Mouse (Mus musculus): Measurements from ENCODE around the gene Mdfic.

Mdfic gene

DNA sequence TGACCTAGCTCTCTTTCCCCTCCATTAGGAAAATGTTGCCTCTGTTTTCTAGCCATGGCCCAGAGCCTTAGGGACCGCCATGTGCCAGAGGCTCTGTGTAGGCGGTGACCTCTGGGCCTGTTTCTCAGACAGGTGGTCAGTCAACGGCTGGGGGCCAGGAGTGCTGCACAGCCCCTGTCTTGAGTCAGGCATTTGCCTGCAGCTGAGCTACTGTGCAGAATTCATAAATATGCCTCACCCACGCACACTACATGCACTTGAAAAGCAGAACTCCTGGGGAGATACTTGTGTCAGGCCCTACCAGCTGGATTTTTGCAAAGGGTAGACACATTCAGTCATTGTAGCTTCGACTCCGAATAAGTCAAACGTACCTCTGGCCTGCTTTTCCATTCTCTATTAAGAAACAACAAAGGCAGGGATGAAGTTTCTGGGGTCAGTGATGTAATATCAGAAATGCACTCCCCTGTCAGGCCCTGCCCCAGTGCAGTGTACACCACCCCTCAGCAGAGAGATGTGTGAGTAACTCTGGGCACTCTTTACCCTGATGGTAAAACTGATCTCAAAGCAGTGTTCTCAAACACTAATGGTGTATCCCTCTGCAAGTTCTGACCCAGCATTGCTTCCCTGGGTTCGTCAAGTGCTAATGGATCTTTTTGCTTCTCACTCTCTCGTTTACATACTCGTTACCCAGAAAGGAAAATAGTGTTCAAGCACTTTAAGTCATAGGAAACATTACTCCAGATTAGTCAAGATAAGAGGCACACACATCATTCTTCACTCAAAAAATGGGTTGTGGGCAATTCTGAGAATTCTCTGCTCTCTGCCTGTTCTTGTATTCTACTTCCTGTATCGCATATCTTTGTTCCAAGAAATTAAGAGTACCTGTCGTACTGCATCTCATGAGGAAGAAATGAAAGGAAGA, 72.5 kb downstream of the Mdfic start:
- DNase-seq (ENCODE audit: low read depth, low spot score), result peak; percentile 66

DNA sequence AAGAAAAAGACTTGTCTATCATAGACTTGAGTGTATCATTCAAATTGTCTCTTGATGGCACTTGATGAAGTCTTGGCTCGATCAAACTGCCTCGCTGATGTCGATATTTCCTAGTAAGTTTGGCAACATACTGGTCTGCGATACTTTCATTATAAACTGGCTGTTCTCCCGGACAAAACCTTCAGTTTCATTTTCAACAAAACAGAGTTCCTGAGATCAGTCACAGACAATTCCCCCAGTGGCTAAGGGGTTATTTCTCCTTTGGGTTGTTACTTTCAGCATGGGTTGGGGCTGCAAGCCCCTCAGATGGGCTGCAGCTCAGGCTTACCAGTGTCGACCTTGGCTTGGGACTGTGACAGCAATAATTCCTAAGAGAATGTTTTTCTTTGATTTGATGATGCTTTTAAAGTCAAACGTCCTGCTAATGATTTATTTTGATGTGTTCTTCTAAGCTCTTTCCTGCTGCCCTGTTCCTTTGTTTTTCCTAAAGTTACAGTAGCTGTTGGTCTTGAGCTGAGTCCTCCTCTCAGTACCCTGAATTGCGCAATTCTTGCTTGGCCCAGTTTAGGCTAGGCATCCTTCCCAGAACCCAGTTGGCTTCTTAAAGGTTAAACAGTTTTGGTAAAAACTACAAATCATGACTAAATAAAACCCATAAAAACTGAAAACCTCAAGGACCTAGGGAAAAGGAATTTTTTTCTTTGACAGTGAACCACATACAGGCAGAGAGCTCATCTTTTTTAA, 73.3 kb downstream of the Mdfic start:
- peak; percentile 65 for DNase-seq (ENCODE audit: low read depth, low spot score)

DNA sequence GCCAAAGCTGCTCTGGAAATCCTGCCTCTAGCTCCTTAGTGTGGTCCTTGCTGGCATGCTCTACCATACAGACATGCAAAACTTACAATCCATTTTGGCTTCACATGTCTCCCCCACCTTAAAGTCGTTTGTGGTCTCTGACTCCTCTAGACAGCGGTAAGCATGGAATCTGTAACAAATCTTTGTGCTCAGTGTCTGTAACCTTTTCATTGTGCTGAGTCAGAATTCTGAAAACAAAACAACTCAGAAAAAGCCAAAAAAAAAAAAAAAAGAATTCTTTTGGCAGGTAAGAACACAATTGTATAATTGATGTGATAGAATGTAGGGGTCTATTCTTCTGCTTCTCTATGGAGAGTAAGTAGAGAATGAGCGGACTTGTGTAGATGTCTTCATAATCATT, 74.3 kb downstream of the Mdfic start:
- peak; percentile 45 for DNase-seq (ENCODE audit: low read depth, low spot score)

DNA sequence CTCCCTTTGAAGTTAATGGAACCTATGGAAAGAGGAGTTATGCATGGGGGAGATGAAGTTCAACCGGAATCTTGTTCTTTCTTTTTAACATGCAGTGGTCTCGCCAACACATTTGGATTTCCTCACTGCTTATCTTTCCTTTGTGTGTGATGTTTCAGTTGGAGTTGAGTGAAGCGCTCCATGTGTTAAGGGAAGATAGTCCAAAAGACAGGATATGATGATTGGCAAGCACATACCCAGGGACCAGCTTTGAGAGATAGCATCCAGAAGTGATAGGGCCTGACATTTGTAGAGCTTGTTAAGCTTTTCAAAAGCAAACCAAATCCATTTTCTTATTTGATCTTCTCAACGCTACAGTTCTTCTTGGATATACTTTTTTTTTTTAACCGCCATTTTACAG, 86.9 kb downstream of the Mdfic start:
- no peak for DNase-seq (ENCODE audit: low read depth, low spot score)

DNA sequence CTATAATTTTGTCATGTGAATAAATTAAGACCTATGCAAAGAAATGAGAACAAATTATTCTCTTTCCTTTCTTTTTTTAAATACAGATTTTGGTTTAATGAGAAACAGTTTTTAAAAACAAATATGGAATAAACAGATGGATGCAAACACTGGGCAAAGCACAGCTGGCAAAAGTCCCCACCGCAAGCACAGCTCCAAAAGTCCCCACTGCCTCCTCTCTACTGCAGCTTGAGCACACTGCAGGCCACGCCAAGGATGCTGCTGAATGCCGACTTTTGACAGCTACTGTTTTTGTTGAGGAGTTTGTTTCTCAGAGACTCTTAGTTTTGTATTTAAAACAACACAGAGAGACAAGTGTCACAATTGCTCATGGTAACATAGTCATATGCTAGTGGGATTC, 104.8 kb downstream of the Mdfic start:
- no peak for DNase-seq (ENCODE audit: low read depth, low spot score)

DNA sequence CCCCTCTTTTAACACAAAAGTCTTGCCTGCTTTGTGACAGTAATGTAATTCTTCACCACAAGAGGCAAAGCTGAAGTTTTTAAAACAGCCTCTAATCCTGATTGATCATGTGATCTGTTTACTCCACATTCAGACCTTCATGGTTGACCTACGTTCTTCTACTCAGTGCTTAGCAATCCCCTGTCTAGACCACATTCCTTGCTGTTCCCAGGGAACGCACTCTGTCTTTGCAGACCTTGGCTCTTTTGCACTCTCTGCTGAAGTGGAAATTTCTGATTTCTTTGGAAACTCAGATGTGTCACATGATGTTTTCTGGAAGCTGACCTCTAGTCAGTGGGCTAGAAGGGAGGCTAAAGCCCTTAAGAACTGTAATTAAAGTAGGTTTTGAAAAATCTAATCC, 109.4 kb downstream of the Mdfic start:
- no peak for DNase-seq (ENCODE audit: low read depth, low spot score)

DNA sequence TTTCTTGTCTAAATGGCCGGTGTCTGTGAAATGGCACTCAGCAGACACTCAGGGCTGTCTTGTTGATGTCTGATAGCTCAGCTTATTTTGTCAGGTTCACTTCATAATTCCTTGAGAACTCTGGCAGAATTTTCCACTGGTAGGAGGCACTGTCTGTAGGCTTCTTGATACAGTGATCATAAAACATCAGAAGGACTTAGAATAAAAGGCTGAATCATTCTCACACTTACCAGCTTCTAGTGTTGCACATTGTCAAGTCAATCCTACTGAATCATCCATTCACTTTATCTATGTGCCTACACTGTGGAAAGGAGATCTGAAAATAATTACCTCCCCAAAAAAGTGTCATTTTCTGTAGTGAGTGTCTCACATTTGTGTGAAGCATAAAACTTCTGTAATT, 110.2 kb downstream of the Mdfic start:
- DNase-seq (ENCODE audit: low read depth, low spot score), result no peak

DNA sequence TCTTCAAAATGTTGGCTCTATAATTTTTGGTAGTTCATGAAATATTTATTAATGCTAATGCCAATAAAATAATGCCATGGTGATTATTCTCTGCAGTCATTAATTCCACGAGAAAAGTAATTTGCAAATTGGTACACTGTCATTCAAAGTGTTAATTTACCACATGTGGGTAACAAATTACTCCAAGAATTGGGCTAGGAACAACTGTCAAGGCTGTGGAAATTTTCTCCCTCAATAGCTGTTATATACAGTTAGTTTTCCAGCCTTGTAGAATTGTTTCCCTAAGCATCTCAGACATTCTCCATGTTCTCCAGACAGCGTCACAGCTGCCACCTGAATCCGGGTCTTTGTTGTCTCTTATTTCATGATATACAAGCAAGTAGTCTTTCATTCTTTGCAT, 117.2 kb downstream of the Mdfic start:
- no peak for DNase-seq (ENCODE audit: low read depth, low spot score)

DNA sequence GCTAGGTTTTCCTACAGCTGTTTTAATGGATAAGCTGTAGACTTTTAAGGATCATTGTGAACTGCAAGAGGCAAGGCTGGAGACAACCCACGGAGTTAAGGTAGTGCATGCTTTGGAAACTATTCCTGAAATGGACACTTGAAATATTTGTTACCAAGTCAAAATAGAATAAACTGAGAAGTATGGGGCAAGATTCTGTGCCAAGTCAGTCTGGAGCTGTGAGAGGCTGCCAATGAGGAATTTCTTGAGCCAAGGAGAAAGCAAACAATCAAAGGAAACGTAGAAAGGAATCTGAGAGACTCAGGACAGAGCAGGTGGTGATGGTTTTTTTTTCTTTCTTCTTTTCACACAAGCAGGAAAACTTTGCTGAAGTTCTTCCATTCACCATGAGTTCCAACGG, 119.4 kb downstream of the Mdfic start:
- DNase-seq (ENCODE audit: low read depth, low spot score), result no peak

DNA sequence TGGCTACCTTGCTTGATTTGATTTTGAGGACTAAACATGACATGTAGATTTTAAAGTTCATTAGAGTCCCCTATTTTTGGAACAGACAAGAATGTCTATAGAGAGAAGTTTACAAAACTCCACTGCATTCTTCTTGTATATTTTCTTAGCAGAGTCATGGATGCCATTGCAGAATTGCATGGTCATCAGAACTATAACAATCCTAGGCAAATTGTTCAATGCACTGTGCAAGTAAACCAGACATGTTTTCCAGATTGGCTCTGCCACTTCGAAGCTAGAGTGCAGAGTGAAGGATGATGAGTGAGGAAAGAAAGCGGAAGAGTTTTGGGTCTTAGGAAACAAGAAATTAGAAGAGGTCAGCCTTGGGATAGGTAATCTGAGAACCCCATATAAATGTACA, 120.0 kb downstream of the Mdfic start:
- no peak for DNase-seq (ENCODE audit: low read depth, low spot score)

DNA sequence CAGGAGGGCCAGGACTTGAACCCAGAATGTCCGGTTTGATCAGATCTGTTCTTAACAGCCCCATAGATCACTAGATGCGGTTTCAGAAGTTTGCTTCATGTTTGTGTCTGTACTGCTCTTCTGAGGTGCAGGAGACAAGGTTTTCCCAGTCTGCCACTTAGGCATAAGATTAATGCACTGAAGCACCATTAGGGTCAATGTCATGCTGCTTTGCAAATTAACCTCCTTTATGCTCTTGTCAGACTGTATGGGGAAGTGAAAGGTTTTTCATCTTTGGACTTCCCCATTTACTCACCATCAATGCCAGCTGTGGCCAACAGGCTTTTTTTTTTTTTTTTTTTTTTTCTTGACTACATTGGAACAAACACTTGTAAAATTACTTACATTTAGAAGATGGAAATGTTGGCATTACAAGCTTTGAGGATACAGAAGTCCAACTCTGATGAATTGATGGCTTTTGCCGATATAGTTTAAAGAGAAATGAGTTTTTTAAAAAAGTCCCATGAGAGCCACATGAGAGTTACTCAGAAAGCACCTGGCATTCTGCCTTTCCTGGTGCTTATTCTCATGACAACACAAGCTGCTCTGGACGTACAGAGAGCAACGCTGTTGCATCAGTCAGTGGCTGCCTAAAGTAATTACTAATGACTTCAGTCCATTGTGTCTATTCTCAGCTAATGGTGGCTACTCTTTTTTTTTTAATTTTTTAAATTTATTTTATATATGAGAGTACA, 121.2 kb downstream of the Mdfic start:
- no peak for DNase-seq (ENCODE audit: low read depth, low spot score)

DNA sequence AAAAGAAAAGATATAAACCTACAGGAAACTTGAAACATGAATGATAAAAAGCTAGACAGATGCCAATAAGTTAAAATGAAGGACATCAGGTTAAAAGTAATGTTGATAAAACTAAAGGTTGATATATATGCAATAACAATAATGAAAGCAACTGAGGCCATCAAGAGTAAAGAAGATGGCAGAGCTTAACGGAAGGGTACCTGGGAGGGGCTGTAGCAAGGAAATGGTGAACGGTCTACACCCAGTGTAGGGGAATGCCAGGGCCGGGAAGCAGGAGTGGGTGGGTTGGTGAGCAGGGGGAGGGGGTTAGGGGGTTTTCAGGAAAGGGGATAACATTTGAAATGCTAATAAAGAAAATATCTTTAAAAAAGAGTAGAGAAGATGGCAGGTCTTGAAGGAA, 122.8 kb downstream of the Mdfic start:
- DNase-seq (ENCODE audit: low read depth, low spot score), result no peak

DNA sequence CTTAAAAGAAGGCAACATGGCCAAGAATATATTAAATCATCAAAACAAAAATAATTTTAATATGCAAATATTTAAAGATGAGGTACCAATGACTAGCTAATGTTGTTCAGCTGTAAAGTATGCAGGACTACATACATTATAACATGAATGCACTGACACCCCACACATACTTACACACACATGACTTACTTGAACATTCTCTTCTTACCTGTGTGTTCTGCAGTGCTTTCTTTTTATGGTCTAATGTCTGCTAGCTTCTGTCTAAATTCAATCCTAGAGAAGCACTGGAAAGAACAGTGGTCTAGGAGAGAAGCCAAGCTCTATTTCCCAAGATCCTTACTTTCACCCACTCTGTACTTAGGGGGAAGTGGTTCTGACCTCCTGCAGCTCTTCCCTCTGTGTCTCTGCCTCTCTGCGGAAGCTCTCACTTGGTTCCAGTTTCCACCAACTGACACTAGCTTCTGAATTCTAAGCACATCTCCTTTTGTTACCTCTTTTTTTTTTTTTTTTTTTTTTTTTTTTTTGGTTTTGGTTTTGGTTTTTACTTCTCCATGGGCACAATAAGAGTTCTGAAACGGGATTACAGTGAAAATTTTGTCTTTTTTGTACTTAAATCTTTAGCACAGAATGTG, 125.4 kb downstream of the Mdfic start:
- peak; percentile 12 for DNase-seq (ENCODE audit: low read depth, low spot score)

All from CD4-positive, CD25-positive, alpha-beta regulatory T cell, adult 2 months (primary cell).